Comparison of ENCODE assay signal across 13 mouse cellular contexts in the genomic region with DNA sequence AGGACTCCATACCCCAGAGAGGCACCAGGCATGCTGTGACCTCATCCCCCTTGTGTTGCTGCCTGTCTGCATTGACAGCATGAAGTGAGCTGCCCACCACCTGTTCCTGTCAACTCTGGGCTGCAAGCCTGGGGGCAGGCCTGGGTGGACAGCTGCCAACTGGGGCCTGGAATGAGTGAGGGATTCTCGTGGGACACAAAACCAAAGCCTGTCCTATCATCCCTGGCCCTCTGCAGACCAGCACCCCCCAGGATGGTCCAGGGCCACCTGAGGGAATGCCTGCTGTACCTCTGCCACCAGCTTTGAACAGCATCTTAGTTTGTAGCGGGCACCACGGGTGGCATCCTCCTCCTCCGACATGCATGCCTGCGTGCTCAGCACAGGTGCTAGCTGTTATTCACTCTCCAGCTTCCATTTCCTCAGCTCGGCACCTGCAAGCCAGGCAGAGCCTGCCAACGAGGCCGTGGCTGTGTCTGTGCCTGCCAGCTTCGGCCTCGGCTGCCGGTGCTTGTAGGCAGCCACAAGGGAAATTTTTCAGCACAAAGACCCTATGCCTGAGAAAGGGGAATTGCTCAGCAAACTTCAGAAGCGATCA. TPM values are rescaled to one million over a fixed set of nuclear protein-coding genes. Genes with fewer than 3 reads are reported as not detected.
DNase-seq lines count a peak whose midpoint lies in the region; ATAC-seq and TF ChIP-seq lines count a peak whose summit lies in the region.
"Had no signal": no experiment of that assay in that cellular context is flagged by ENCODE, and none has a peak within 500 bp of the region (broad histone marks: within the 10 kb centered on the region; RNA-seq: fewer than 3 reads in every experiment).

No protein-coding gene starts in this region.

- H3K9ac ChIP-seq in forebrain, postnatal 0 days, result no peak overlapping the region
- H3K9ac ChIP-seq: heart, embryonic 12.5 days; liver, embryonic 15.5 days had no signal

- TF ChIP-seq CTCF in forebrain, postnatal 0 days (IDR thresholded peaks at IDR 0.05; ENCODE audit: low read depth), result no peak

- WGBS in forebrain, postnatal 0 days, result 42% methylated on average over 12 of the region's 12 CpGs

- peak; percentile 20 for DNase-seq in layer of hippocampus, adult 11-12 months (ENCODE audit: low spot score)
- DNase-seq in layer of hippocampus, adult 9-10 months (ENCODE audit: low spot score), result no peak
- DNase-seq in Muller cell, postnatal 12 days (ENCODE audit: inconsistent ontology term), result peak; percentile 22
- peak; percentile 58 to 64 for DNase-seq in cerebellum, adult 18-20 months
- DNase-seq in forebrain, postnatal 0 days, result peak; percentile 37
- DNase-seq in ovary, adult 18-20 months (ENCODE audit: low spot score), result no peak
- DNase-seq in kidney, postnatal 10 days, result no peak
- no peak for DNase-seq in adrenal gland, postnatal 36 days
- DNase-seq: kidney, adult 2 months; thymus, postnatal 25 days had no signal

- no peaks in the 10 kb centered on the region; the same call in 1 of the 2 replicates for H3K27me3 ChIP-seq in forebrain, postnatal 0 days (ENCODE audit: insufficient read depth, low read length)
- H3K27me3 ChIP-seq: liver, embryonic 15.5 days had no signal

- no peaks in the 10 kb centered on the region for H3K4me1 ChIP-seq in forebrain, postnatal 0 days (ENCODE audit: insufficient read depth)
- H3K4me1 ChIP-seq: liver, embryonic 15.5 days had no signal

- peak; percentile 74 for ATAC-seq in forebrain, postnatal 0 days

- no peaks in the 10 kb centered on the region for H3K9me3 ChIP-seq in forebrain, postnatal 0 days (ENCODE audit: low read length)
- H3K9me3 ChIP-seq: heart, embryonic 12.5 days; liver, embryonic 15.5 days; megakaryocyte, embryonic 14.5 days had no signal

- no peaks in the 10 kb centered on the region for H3K36me3 ChIP-seq in forebrain, postnatal 0 days (ENCODE audit: insufficient read depth)
- H3K36me3 ChIP-seq: heart, embryonic 12.5 days; liver, embryonic 15.5 days had no signal

- H3K4me3 ChIP-seq in forebrain, postnatal 0 days (ENCODE audit: low read depth, low read length), result no peak overlapping the region
- H3K4me3 ChIP-seq: heart, embryonic 12.5 days; liver, embryonic 15.5 days; megakaryocyte, embryonic 14.5 days had no signal

- no peak overlapping the region for H3K4me2 ChIP-seq in forebrain, postnatal 0 days (ENCODE audit: low read depth)
- H3K4me2 ChIP-seq: heart, embryonic 12.5 days; liver, embryonic 15.5 days had no signal

- H3K27ac ChIP-seq in forebrain, postnatal 0 days (ENCODE audit: low read depth, low read length), result no peak overlapping the region
- H3K27ac ChIP-seq: liver, embryonic 15.5 days had no signal

RNA-seq across cellular contexts. Expression of a gene that starts 18.3 kb away (rescaled TPM):
- total RNA-seq in forebrain, postnatal 0 days (2014; rRNA removed), result 7.5 and 9.9 TPM in 2 replicates
- polyA plus RNA-seq in forebrain, postnatal 0 days (2015; fragmentation: Nextera tagmentation; extraction: Ambion mirVana), result 8.3 and 11.8 TPM in 2 replicates
- 1 to 10 TPM; 4.5 to 8.5 TPM for total RNA-seq in adrenal gland, postnatal 36 days (2021)

RNA-seq across cellular contexts. Expression of a gene that starts 57.4 kb away (rescaled TPM):
- total RNA-seq in forebrain, postnatal 0 days (2014; rRNA removed), result 18.2 and 24.9 TPM in 2 replicates
- 12.8 and 20.8 TPM in 2 replicates for polyA plus RNA-seq in forebrain, postnatal 0 days (2015; fragmentation: Nextera tagmentation; extraction: Ambion mirVana)
- 10 to 100 TPM; 34.2 to 43.7 TPM for total RNA-seq in adrenal gland, postnatal 36 days (2021)

Comparison
In these comparisons a context has a peak if more than half of its experiments do, and no peak if none do; other contexts are left out.
1. DNase-seq: peak in layer of hippocampus, adult 11-12 months (single experiment), Muller cell, postnatal 12 days (single experiment), cerebellum, adult 18-20 months (2 of 2) and forebrain, postnatal 0 days (single experiment); none in layer of hippocampus, adult 9-10 months (single experiment), ovary, adult 18-20 months (single experiment), kidney, postnatal 10 days (single experiment) and adrenal gland, postnatal 36 days (0 of 2).